Mouse (Mus musculus): Measurements from ENCODE around the gene Noct. TPM values are rescaled to one million over a fixed set of nuclear protein-coding genes. Genes with fewer than 3 reads are reported as not detected.

The Noct gene
- polyA plus RNA-seq, 1 experiment: 8.2 TPM

DNA sequence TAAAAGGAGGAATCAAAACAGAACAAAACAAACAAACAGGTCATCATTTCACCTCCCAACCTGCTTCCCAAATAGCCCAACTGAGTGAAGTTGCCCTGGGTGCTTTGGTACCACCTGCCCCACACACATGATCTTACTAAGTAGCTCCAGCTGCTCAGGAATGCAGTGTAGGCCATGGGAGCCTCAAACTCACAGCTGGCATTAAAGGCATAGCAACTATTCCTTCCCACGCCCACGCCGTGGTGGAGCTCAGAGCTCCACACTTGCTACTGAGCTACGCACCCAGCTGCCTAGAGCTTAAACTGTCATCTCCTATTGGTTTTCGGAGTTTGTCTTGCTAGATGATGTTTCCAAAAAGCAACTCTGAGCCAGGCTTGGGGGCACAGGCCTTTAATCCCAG, 5.0 kb upstream of the Noct start:
- WGBS: 93% methylated on average over 5 of the region's 5 CpGs
- Histone ChIP-seq H3K4me3 (replicated peaks; ENCODE audit: extremely low read depth, low read depth, low read length) (no peak overlapping the region), H3K4me1 (ENCODE audit: control insufficient read depth, insufficient read depth, low read length) (no peaks in the 10 kb centered on the region)
- DNase-seq: no peak
- TF ChIP-seq POLR2A (IDR thresholded peaks at IDR 0.05; ENCODE audit: borderline replicate concordance, extremely low read depth, low read depth, low read length): no peak
- no peak for TF ChIP-seq CTCF (IDR thresholded peaks at IDR 0.05; ENCODE audit: insufficient read depth, low read length)

DNA sequence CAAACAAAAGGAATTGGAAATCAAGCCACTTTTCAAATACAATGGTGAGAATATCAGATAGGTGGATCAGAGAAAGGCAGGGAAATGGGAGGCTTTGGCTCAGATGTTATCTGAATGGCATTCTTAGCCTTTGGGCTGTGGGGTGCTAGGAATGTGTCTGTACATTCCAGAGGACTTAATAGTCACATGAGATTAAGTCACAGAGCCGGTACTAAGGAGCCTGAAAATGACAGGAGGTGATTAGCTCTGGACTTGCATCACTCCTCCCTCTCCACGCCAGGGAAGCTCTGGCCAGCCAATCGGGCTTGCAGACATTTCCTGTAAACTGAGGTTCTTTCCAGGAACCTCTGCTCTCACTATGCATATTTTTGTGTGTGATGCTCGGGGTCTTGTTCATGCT, 3.4 kb upstream of the Noct start:
- Histone ChIP-seq H3K4me1 (ENCODE audit: control insufficient read depth, insufficient read depth, low read length) (no peaks in the 10 kb centered on the region), H3K4me3 (replicated peaks; ENCODE audit: extremely low read depth, low read depth, low read length) (no peak overlapping the region)
- no peak for TF ChIP-seq POLR2A (IDR thresholded peaks at IDR 0.05; ENCODE audit: borderline replicate concordance, extremely low read depth, low read depth, low read length)
- TF ChIP-seq CTCF (IDR thresholded peaks at IDR 0.05; ENCODE audit: insufficient read depth, low read length): no peak
- DNase-seq: no peak
- 33% methylated on average over 4 of the region's 4 CpGs for WGBS

DNA sequence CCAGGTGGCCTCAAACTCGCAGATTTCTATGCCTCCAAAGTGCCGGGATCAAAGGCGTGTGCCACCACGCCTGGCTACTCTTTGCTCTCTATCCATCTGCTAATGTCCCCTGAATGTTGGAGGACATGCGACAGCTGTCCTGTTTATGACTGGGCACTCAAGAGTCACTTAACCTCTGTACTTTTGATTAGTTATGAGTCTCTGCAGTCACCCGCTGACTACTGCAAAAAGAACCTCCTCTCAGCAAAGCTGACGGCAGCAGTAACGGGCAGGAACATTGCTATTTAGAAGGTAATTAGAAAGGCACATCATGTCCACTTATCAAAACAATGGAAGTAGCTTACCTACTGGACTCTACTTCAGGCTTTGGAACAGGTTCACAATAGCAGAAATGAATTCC, 2.4 kb upstream of the Noct start:
- no peak for DNase-seq
- Histone ChIP-seq H3K4me1 (ENCODE audit: control insufficient read depth, insufficient read depth, low read length) (no peaks in the 10 kb centered on the region), H3K4me3 (replicated peaks; ENCODE audit: extremely low read depth, low read depth, low read length) (no peak overlapping the region)
- TF ChIP-seq POLR2A (IDR thresholded peaks at IDR 0.05; ENCODE audit: borderline replicate concordance, extremely low read depth, low read depth, low read length) (no peak), CTCF (IDR thresholded peaks at IDR 0.05; ENCODE audit: insufficient read depth, low read length) (no peak)
- WGBS: 59% methylated on average over 8 of the region's 8 CpGs

DNA sequence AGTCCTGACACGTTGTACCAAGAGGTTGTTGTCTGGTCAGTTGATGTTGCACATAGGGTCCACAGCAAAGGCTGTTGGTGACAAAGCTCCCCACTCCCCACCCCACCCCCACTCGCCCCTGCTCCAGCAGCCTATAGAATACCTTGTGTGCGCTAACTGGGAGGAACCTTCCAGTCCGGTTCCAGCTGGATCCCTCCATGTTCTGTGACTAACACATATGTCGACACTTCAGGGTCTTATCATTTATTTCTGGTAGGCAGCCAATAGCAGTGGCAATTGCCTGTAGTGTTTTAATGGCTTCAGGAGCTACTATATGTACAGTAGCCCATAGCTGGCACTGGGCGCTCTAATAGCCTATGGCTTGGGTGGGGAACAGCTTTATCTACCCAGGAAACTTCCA, 1.9 kb upstream of the Noct start:
- TF ChIP-seq CTCF (IDR thresholded peaks at IDR 0.05; ENCODE audit: insufficient read depth, low read length) (no peak), POLR2A (IDR thresholded peaks at IDR 0.05; ENCODE audit: borderline replicate concordance, extremely low read depth, low read depth, low read length) (no peak)
- 83% methylated on average over 6 of the region's 6 CpGs for WGBS
- Histone ChIP-seq H3K4me1 (ENCODE audit: control insufficient read depth, insufficient read depth, low read length) (no peaks in the 10 kb centered on the region), H3K4me3 (replicated peaks; ENCODE audit: extremely low read depth, low read depth, low read length) (no peak overlapping the region)
- no peak for DNase-seq

DNA sequence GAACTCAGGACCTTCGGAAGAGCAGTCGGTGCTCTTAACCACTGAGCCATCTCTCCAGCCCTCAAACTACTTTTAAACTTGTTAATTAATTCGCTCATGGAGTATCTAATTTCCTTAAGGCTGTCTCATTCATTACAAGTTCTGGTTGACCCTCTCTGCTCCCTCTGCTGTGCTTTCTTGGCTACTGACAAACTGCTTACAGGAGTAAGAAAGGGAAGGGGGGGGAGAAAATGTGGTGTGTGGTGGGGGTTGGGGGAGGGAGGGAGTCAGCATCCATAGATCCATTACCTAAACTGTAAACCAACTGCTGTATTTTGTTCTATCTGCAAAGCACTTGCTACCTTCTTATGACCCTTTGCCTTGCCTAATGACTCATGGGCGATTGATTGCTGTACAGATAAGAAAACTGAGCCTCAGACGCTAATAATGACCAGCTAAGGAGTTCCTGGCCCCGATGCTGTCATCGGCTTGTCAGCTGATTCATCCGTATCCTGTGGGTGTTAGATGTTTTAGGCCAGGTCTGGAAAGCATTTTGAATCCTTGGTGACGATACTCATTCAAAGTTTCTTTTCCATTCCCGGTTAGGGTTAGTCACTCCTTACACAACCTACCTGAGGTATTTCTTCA, 1.3 kb upstream of the Noct start:
- WGBS: 53% methylated on average over 10 of the region's 10 CpGs

DNA sequence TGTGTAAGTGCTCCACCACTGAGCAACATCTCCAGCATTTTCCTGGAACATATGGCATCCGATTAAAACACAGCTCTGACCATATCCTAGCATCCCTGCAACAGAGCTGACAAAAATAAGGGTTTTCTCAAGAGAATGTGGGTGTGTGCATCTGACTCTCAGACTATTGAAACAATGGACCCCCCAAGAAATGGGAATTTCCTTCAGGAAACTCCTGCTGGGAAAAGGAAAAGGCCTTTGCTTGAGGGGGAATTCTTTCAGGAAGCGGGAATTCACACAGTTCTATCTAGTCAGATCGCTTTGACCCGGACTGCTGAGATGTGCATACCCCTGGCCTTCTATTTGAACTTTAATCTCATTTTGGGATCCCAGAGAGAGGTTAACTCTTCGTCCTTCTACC, 691 bp upstream of the Noct start:
- TF ChIP-seq POLR2A (IDR thresholded peaks at IDR 0.05; ENCODE audit: borderline replicate concordance, extremely low read depth, low read depth, low read length) (no peak), CTCF (IDR thresholded peaks at IDR 0.05; ENCODE audit: insufficient read depth, low read length) (no peak)
- 37% methylated on average over 5 of the region's 5 CpGs for WGBS
- no peaks in the 10 kb centered on the region for H3K4me1 ChIP-seq (ENCODE audit: control insufficient read depth, insufficient read depth, low read length)
- DNase-seq: no peak
- no peak overlapping the region for H3K4me3 ChIP-seq (replicated peaks; ENCODE audit: extremely low read depth, low read depth, low read length)

More for the DNA sequence above, 1.3 kb upstream of the Noct start:
- TF ChIP-seq POLR2A (IDR thresholded peaks at IDR 0.05; ENCODE audit: borderline replicate concordance, extremely low read depth, low read depth, low read length): no peak
- TF ChIP-seq CTCF (IDR thresholded peaks at IDR 0.05; ENCODE audit: insufficient read depth, low read length): no peak
- no peak for DNase-seq
- no peak overlapping the region for H3K4me3 ChIP-seq (replicated peaks; ENCODE audit: extremely low read depth, low read depth, low read length)
- no peaks in the 10 kb centered on the region for H3K4me1 ChIP-seq (ENCODE audit: control insufficient read depth, insufficient read depth, low read length)

DNA sequence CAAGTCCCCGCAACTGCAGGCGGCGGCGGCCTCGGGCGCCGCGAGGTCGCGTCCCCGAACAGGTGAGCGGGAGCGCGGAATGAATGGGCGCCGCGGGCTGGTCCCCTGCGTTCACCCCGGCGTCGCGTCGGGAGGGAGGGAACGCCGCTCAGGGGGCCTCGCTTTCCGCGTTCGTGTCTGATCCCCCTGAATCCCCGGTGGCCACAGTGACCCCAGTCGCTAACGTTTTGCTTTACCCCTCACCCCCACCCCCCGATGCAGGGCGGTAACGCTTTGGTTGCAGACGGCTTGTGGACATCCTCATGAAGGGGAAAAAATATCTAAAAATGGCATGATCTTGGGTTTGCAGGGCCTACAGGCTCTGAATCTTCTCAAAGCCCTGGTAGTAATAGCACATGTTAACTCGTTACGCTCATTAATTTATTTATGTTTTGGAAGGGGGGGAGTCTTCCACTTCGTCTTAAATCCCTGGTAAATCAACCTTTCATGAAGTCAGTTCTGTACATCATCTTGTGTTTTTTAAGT, 1.0 kb downstream of the Noct start:
- no peak for DNase-seq
- TF ChIP-seq POLR2A (IDR thresholded peaks at IDR 0.05; ENCODE audit: borderline replicate concordance, extremely low read depth, low read depth, low read length): no peak
- TF ChIP-seq CTCF (IDR thresholded peaks at IDR 0.05; ENCODE audit: insufficient read depth, low read length): no peak
- peak overlapping the region; percentile 89 for H3K4me3 ChIP-seq (replicated peaks; ENCODE audit: extremely low read depth, low read depth, low read length)
- no peaks in the 10 kb centered on the region for H3K4me1 ChIP-seq (ENCODE audit: control insufficient read depth, insufficient read depth, low read length)
- WGBS: 4% methylated on average over 38 of the region's 39 CpGs

DNA sequence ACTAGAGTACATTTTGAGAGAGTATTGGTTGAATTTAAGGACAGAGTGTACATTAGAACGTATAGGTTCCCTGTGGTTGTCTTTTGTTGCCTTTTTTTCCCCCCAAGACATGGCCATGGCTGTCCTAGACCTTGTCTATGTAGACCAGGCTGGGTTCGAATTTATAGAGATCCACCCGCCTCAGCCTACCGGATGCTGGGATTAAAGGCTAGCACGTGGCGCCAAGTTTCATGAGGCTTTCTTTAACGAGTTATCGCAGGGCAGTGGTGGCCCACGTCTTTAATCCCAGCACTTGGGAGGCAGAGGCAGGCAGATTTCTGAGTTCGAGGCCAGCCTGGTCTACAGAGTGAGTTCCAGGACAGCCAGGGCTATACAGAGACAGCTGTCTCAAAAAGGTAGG, 1.7 kb downstream of the Noct start:
- no peak for TF ChIP-seq POLR2A (IDR thresholded peaks at IDR 0.05; ENCODE audit: borderline replicate concordance, extremely low read depth, low read depth, low read length)
- TF ChIP-seq CTCF (IDR thresholded peaks at IDR 0.05; ENCODE audit: insufficient read depth, low read length): no peak
- no peak overlapping the region for H3K4me3 ChIP-seq (replicated peaks; ENCODE audit: extremely low read depth, low read depth, low read length)
- 92% methylated on average over 10 of the region's 10 CpGs for WGBS

DNA sequence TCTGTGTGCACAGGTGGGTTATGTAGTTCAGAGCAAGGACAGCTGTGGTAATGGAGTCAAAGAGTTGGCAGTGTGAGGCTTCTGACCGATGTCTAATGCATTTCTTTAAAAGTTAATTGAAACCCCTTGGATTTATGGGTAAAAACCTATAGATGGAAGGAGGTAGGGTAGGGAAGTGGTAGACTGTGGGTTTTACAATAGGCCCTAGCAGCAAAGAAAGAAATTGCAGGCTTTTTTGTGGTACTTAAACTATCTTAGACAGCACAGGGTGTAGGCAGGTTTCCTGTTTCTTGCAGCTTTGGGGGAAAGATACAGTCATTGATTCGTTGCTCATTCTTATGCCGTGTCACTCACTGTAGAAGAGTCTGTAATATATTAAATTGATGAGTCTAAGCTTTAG, 2.4 kb downstream of the Noct start:
- Histone ChIP-seq H3K4me1 (ENCODE audit: control insufficient read depth, insufficient read depth, low read length) (no peaks in the 10 kb centered on the region), H3K4me3 (replicated peaks; ENCODE audit: extremely low read depth, low read depth, low read length) (no peak overlapping the region)
- DNase-seq: no peak
- TF ChIP-seq CTCF (IDR thresholded peaks at IDR 0.05; ENCODE audit: insufficient read depth, low read length) (no peak), POLR2A (IDR thresholded peaks at IDR 0.05; ENCODE audit: borderline replicate concordance, extremely low read depth, low read depth, low read length) (no peak)
- WGBS: 81% methylated on average over 3 of the region's 3 CpGs

More for the DNA sequence above, 1.7 kb downstream of the Noct start:
- no peaks in the 10 kb centered on the region for H3K4me1 ChIP-seq (ENCODE audit: control insufficient read depth, insufficient read depth, low read length)
- DNase-seq: no peak

DNA sequence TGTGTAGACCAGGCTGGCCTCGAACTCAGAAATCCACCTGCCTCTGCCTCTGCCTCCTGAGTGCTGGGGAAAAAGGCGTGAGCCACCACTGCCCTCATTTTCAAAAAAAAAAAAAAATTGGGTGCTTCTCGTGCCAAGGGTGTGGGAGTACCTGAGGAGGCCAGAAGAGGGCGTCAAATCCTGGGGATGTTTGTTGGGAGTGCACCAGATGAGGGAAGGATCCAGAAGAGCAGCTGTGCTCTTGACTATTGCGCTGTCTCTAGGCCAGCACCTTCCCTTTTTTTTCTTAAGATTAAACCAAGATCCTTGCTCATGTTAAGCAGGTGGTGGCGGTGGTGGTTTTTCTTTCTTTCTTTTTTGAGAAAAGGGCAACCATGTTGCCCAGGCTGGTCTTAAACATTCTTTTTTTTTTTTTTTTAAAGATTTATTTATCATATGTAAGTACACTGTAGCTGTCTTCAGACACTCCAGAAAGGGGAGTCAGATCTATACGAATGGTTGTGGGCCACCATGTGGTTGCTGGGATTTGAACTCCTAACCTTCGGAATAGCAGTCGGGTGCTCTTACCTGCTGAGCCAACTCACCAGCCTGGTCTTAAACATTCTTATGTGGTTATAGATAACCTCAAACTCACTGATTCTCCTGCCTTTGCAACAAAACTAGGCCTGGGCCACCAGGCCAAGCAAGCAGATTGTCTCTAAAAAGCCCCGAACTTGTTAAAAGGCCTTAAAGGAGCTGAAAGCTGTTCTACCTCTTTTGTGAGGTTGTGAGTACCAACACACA, 4.0 kb downstream of the Noct start:
- no peak for DNase-seq
- no peaks in the 10 kb centered on the region for H3K4me1 ChIP-seq (ENCODE audit: control insufficient read depth, insufficient read depth, low read length)
- 66% methylated on average over 10 of the region's 10 CpGs for WGBS
- no peak for TF ChIP-seq POLR2A (IDR thresholded peaks at IDR 0.05; ENCODE audit: borderline replicate concordance, extremely low read depth, low read depth, low read length)
- peak; percentile 53 for TF ChIP-seq CTCF (IDR thresholded peaks at IDR 0.05; ENCODE audit: insufficient read depth, low read length)
- no peak overlapping the region for H3K4me3 ChIP-seq (replicated peaks; ENCODE audit: extremely low read depth, low read depth, low read length)
